Mouse (Mus musculus): Measurements from ENCODE around the gene Gm7971.
"Not testable (repeated sequence)": the region's sequence is repeated elsewhere in the genome, so short reads cannot be mapped to it uniquely, and the experiment has no call there.

The Gm7971 gene

GRCm38 (mm10) chr5:95594775-95595174 lies at the start of gene Gm7971:
TSS of gene Gm7971 (minus strand) at chr5:95594875.
- not testable (repeated sequence) for DNase-seq

All from cerebellum, postnatal 36 days (tissue).